Mouse (Mus musculus) liver, embryonic 14.5 days (tissue): Measurements from ENCODE around the gene Fxyd3.

ENCODE experiments used
- CTCF ChIP-seq: IDR thresholded peaks from 2 replicates; pipeline ENCODE4 v1.5.1; 2016; ENCODE audit warnings: antibody characterized with exemption, low read depth, control low read depth
- EP300 ChIP-seq: IDR thresholded peaks from 2 replicates; pipeline ENCODE4 v1.6.1; 2016; ENCODE audit warnings: antibody characterized with exemption, low read depth

DNA sequence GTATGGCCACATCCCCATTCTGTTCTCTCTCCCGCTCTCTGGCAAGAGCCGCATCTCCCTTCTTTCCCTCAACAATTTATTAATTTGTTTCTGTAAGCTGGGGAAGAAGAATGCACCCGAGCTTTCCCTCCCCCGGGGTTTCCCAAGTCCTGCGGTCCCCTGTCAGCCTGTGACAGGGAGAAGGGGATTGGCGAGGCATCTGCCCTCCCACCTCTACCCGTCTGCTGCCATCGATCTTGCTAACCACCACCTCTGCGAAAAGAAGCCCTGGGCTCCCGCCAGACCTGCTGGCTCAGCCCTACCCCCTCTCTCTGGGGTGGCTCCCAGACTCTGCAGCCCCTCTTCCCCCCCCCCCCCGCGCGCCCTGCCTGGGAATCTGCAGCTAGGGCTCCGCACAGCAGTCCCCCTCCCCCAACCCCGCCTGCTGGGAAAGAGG is 26.6 kb downstream of the Fxyd3 start:
- TF ChIP-seq CTCF (no peak), EP300 (no peak)
